Mouse (Mus musculus) hindbrain, embryonic 14.5 days (tissue): ENCODE measurements at regions not wholly inside any gene's neighbourhood (a gene's known extent, or its start where the extent isn't known, plus 50 kb on each side); places are given as distances from the start of the nearest gene placed in this dataset.

Source experiments
- ATAC-seq: fragments of 200-750 bp; cut with Nextera tagmentation; 2 replicates; pipeline ENCODE4 v1.8.0; 2017; ENCODE audit warnings: moderate number of reproducible peaks, mild to moderate bottlenecking, moderate TSS enrichment, moderate library complexity; ENCODE audit not compliant: low FRiP score
- DNase-seq: peaks from one replicate; pipeline ENCODE4 v3.0.0-alpha.2; 2015; ENCODE audit warnings: low spot score
- H3K27ac ChIP-seq: fragments of 300-500 bp; sonication (generic); 2 replicates; pipeline ENCODE4 v1.5.1; 2014; ENCODE audit warnings: mild to moderate bottlenecking, moderate library complexity
- H3K27me3 ChIP-seq: fragments of 300-500 bp; sonication (generic); 2 replicates; pipeline ENCODE4 v1.6.1; 2014; ENCODE audit warnings: mild to moderate bottlenecking, low read length, mixed read lengths; ENCODE audit not compliant: control insufficient read depth, insufficient read depth
- H3K36me3 ChIP-seq: fragments of 300-500 bp; sonication (generic); replicated peaks from 2 replicates; pipeline ENCODE4 v1.6.1; 2014; ENCODE audit not compliant: control insufficient read depth, insufficient read depth
- H3K4me1 ChIP-seq: fragments of 300-500 bp; sonication (generic); replicated peaks from 2 replicates; pipeline ENCODE4 v1.6.1; 2014; ENCODE audit warnings: antibody characterized with exemption, low read length, mixed read lengths; ENCODE audit not compliant: control insufficient read depth, insufficient read depth
- H3K4me2 ChIP-seq: fragments of 300-500 bp; sonication (generic); replicated peaks from 2 replicates; pipeline ENCODE4 v1.6.1; 2014; ENCODE audit warnings: mild to moderate bottlenecking, moderate library complexity
- H3K4me3 ChIP-seq: fragments of 300-500 bp; sonication (generic); replicated peaks from 2 replicates; pipeline ENCODE4 v1.5.1; 2014; ENCODE audit warnings: mild to moderate bottlenecking, low read length
- H3K9ac ChIP-seq: fragments of 300-500 bp; sonication (generic); 2 replicates; pipeline ENCODE4 v1.6.1; 2014
- H3K9me3 ChIP-seq: fragments of 300-500 bp; sonication (generic); 2 replicates; pipeline ENCODE4 v1.6.1; 2016; ENCODE audit warnings: low read length; ENCODE audit not compliant: control insufficient read depth
- WGBS: fragments of 180-500 bp; shearing (Covaris S2); extraction: QIAGEN DNeasy Blood & Tissue Kit; methylation state at CpG from one replicate; pipeline ENCODE4 v1.1.7; 2014; 5-methylcytosine and 5-hydroxymethylcytosine counted together

DNA sequence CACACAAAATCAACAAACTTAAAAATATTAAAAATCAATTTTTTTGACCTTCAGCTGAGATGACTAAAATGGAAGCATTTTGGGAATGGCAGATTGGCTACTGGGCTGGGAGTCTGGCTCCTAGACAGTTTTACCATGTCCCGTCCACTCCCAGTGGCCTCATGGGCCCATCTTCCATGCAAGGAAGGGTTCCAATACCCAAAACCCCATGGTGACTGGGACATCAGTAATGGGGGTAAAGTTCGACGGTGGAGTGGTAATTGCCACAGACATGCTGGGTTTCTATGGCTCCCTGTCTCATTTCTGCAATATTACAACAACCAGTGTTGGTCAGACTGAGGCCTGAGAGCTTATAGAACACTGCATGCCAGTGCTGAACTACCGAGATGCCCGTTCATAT is 82.2 kb downstream of the Il20rb start:
- Histone ChIP-seq H3K36me3 (no peaks in the 10 kb centered on the region), H3K4me1 (no peaks in the 10 kb centered on the region), H3K4me2 (no peak overlapping the region), H3K9ac (no peak overlapping the region), H3K4me3 (no peak overlapping the region), H3K9me3 (no peaks in the 10 kb centered on the region), H3K27ac (no peak overlapping the region), H3K27me3 (no peaks in the 10 kb centered on the region)
- WGBS = 94% methylated on average over 5 of the region's 5 CpGs
- ATAC-seq (no peak), DNase-seq (no peak)

GRCm38 (mm10) chr9:100400366-100400765 is 86.2 kb downstream of the Il20rb start:
- Histone ChIP-seq H3K27ac (no peak overlapping the region), H3K4me1 (no peaks in the 10 kb centered on the region), H3K4me3 (no peak overlapping the region), H3K4me2 (no peak overlapping the region), H3K9ac (no peak overlapping the region), H3K27me3 (no peaks in the 10 kb centered on the region), H3K36me3 (no peaks in the 10 kb centered on the region), H3K9me3 (no peaks in the 10 kb centered on the region)
- DNase-seq = peak; percentile 95
- WGBS = 22% methylated on average over 8 of the region's 8 CpGs
- ATAC-seq = peak; percentile 66; the same call in 1 of the 2 replicates

- ATAC-seq (no peak), DNase-seq (no peak)
- Histone ChIP-seq H3K9ac (no peak overlapping the region), H3K36me3 (no peaks in the 10 kb centered on the region), H3K9me3 (no peaks in the 10 kb centered on the region), H3K4me1 (no peaks in the 10 kb centered on the region), H3K4me2 (no peak overlapping the region), H3K4me3 (no peak overlapping the region), H3K27me3 (no peaks in the 10 kb centered on the region), H3K27ac (no peak overlapping the region)
- WGBS = 84% methylated on average over 7 of the region's 7 CpGs
These were observed 90.2 kb downstream of the Il20rb start for GRCm38 (mm10) chr9:100396340-100396910.

- WGBS = 3% methylated on average over 5 of the region's 5 CpGs
- no peak overlapping the region for H3K4me2 ChIP-seq
- no peak overlapping the region for H3K9ac ChIP-seq
- DNase-seq = peak; percentile 86
- no peaks in the 10 kb centered on the region for H3K9me3 ChIP-seq
- no peaks in the 10 kb centered on the region for H3K4me1 ChIP-seq
- no peaks in the 10 kb centered on the region for H3K36me3 ChIP-seq
- no peak overlapping the region for H3K4me3 ChIP-seq
- no peaks in the 10 kb centered on the region for H3K27me3 ChIP-seq
- H3K27ac ChIP-seq = no peak overlapping the region
- no peak for ATAC-seq
These were observed 90.9 kb downstream of the Il20rb start for GRCm38 (mm10) chr9:100395711-100396110.

DNA sequence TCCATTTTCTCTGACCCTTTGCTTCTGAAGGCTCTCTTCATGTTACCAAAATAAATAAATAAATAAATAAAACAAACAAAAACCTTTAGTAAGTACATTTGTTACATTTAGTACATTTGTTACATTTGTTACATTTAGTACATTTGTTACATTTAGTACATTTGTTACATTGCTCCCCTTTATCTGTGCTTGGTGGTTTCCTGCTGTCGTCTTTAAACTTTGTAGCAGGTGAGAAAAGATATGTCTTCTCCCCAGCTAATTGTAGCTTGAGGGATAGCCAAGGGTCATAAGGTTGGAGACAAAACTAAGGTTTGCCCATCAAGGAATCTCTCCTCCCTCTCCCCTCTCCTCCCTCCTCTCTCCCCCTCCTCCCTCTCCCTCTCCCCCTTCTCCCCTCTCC is 92.0 kb downstream of the Il20rb start:
- no peak for ATAC-seq
- no peak overlapping the region for H3K4me2 ChIP-seq
- no peaks in the 10 kb centered on the region for H3K27me3 ChIP-seq
- DNase-seq = no peak
- H3K9ac ChIP-seq = no peak overlapping the region
- H3K36me3 ChIP-seq = no peaks in the 10 kb centered on the region
- H3K4me3 ChIP-seq = no peak overlapping the region
- no peak overlapping the region for H3K27ac ChIP-seq
- H3K9me3 ChIP-seq = no peaks in the 10 kb centered on the region
- 86% methylated on average over 1 of the region's 1 CpGs for WGBS
- no peaks in the 10 kb centered on the region for H3K4me1 ChIP-seq

- no peak for DNase-seq
- H3K4me1 ChIP-seq = no peaks in the 10 kb centered on the region
These were observed 92.4 kb downstream of the Il20rb start for GRCm38 (mm10) chr9:100394166-100394565.

DNA sequence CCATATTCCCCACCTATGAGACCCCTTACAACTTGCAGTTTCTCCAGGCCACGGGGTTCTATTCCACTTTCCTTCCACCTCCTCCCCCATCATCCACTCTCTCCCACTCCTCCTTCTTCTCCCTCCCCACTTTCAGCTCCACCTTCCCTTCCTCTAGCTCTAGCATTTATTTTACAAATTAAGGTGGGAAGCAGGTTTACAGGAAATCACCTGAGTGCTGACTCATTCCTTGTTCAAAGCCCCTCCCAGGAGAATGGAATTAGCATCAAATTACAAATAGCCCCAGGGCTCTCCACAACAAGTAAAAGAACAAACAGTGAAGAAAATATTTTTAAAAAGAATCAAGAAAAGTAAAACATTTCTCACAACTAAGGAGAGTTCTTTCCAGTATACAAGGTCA is 94.3 kb downstream of the Il20rb start:
- no peaks in the 10 kb centered on the region for H3K27me3 ChIP-seq
- no peaks in the 10 kb centered on the region for H3K4me1 ChIP-seq
- DNase-seq = no peak
- no peak overlapping the region for H3K27ac ChIP-seq
- no peaks in the 10 kb centered on the region for H3K36me3 ChIP-seq
- no peak overlapping the region for H3K4me2 ChIP-seq
- no peak for ATAC-seq
- 45% methylated on average over 1 of the region's 1 CpGs for WGBS
- no peaks in the 10 kb centered on the region for H3K9me3 ChIP-seq
- no peak overlapping the region for H3K9ac ChIP-seq
- no peak overlapping the region for H3K4me3 ChIP-seq

More at GRCm38 (mm10) chr9:100394166-100394565, 92.4 kb downstream of the Il20rb start:
- no peaks in the 10 kb centered on the region for H3K36me3 ChIP-seq
- H3K9me3 ChIP-seq = no peaks in the 10 kb centered on the region
- no peak overlapping the region for H3K4me2 ChIP-seq
- WGBS = 72% methylated on average over 5 of the region's 5 CpGs
- no peak for ATAC-seq
- H3K27ac ChIP-seq = no peak overlapping the region
- no peak overlapping the region for H3K4me3 ChIP-seq
- no peaks in the 10 kb centered on the region for H3K27me3 ChIP-seq
- H3K9ac ChIP-seq = no peak overlapping the region

GRCm38 (mm10) chr9:100391566-100392213 is 94.9 kb downstream of the Il20rb start:
- H3K4me3 ChIP-seq = no peak overlapping the region
- H3K27me3 ChIP-seq = no peaks in the 10 kb centered on the region
- H3K4me1 ChIP-seq = no peaks in the 10 kb centered on the region
- no peak for ATAC-seq
- no peak overlapping the region for H3K4me2 ChIP-seq
- no peaks in the 10 kb centered on the region for H3K9me3 ChIP-seq
- WGBS = 84% methylated on average over 8 of the region's 8 CpGs
- no peaks in the 10 kb centered on the region for H3K36me3 ChIP-seq
- no peak overlapping the region for H3K27ac ChIP-seq
- no peak overlapping the region for H3K9ac ChIP-seq
- no peak for DNase-seq

- H3K36me3 ChIP-seq = no peaks in the 10 kb centered on the region
- no peak for DNase-seq
- no peak overlapping the region for H3K9ac ChIP-seq
- no peaks in the 10 kb centered on the region for H3K4me1 ChIP-seq
- no peak overlapping the region for H3K4me3 ChIP-seq
- 76% methylated on average over 7 of the region's 7 CpGs for WGBS
- no peak for ATAC-seq
- H3K9me3 ChIP-seq = no peaks in the 10 kb centered on the region
- H3K4me2 ChIP-seq = no peak overlapping the region
- no peak overlapping the region for H3K27ac ChIP-seq
- no peaks in the 10 kb centered on the region for H3K27me3 ChIP-seq
These were observed 98.2 kb downstream of the Il20rb start for GRCm38 (mm10) chr9:100388393-100388792.
